Mouse (Mus musculus) MEL (cell line): Measurements from ENCODE around the gene Pknox1. TPM values are rescaled to one million over a fixed set of nuclear protein-coding genes. Genes with fewer than 3 reads are reported as not detected.

Experiments
- DNase-seq: peaks from one replicate; pipeline ENCODE4 v3.0.0; 2011; ENCODE audit warnings: low read depth, low spot score
- H3K27ac ChIP-seq: 2 replicates; pipeline ENCODE4 v1.5.1; 2012; ENCODE audit warnings: low read depth, mild to moderate bottlenecking, control low read depth, low read length, moderate library complexity; ENCODE audit not compliant: control insufficient read depth
- H3K27me3 ChIP-seq, 2 experiments: fragments of 150-350 bp in 1 of 2; sonication (generic) in 1 of 2; 2 replicates each; pipeline ENCODE4 v1.6.1; 2012; ENCODE audit warnings: low read length in 2 of 2, mild to moderate bottlenecking in 2 of 2, improper control_type of control experiment in 1 of 2, moderate library complexity in 1 of 2; ENCODE audit not compliant: insufficient read depth in 2 of 2, control insufficient read depth in 1 of 2
- H3K36me3 ChIP-seq, 2 experiments: 2 replicates each; pipeline ENCODE4 v1.6.1; 2012 to 2014; ENCODE audit warnings: low read length in 2 of 2, improper control_type of control experiment in 1 of 2, inconsistent platforms in 1 of 2, mild to moderate bottlenecking in 1 of 2; ENCODE audit not compliant: insufficient read depth in 2 of 2, control insufficient read depth in 1 of 2
- H3K4me1 ChIP-seq, 2 experiments: fragments of 150-350 bp in 1 of 2; sonication (generic) in 1 of 2; 2 replicates each; pipeline ENCODE4 v1.6.1; 2012; ENCODE audit warnings: low read length in 2 of 2, improper control_type of control experiment in 1 of 2, mild to moderate bottlenecking in 1 of 2; ENCODE audit not compliant: insufficient read depth in 2 of 2, control insufficient read depth in 1 of 2
- H3K4me3 ChIP-seq, 2 experiments: fragments of 150-350 bp in 1 of 2; sonication (generic) in 1 of 2; 2 replicates each; pipeline ENCODE4 v1.5.1; 2012; ENCODE audit warnings: low read depth in 2 of 2, low read length in 2 of 2, mild to moderate bottlenecking in 2 of 2, moderate library complexity in 2 of 2, control low read depth in 1 of 2, improper control_type of control experiment in 1 of 2; ENCODE audit not compliant: control insufficient read depth in 1 of 2, insufficient read depth in 1 of 2
- H3K79me2 ChIP-seq: 2 replicates; pipeline ENCODE4 v1.6.1; 2012; ENCODE audit warnings: mild to moderate bottlenecking, low read length, moderate library complexity; ENCODE audit not compliant: control insufficient read depth, poor library complexity, insufficient read depth
- H3K9ac ChIP-seq: 2 replicates; pipeline ENCODE4 v1.6.1; 2012; ENCODE audit warnings: low read depth, mild to moderate bottlenecking, control low read depth, low read length, moderate library complexity; ENCODE audit not compliant: control insufficient read depth, poor library complexity, severe bottlenecking
- H3K9me3 ChIP-seq: fragments of 150-350 bp; sonication (generic); replicated peaks from 2 replicates; pipeline ENCODE4 v1.6.1; 2012; ENCODE audit warnings: mild to moderate bottlenecking, low read length, improper control_type of control experiment, moderate library complexity; ENCODE audit not compliant: insufficient read depth
- BHLHE40 ChIP-seq: IDR thresholded peaks from 2 replicates; pipeline ENCODE4 v1.6.1; 2012; ENCODE audit warnings: low read depth, mild to moderate bottlenecking, inconsistent platforms, low read length, improper control_type of control experiment, borderline replicate concordance
- E2F4 ChIP-seq: IDR thresholded peaks from 2 replicates; pipeline ENCODE4 v1.6.1; 2011; ENCODE audit warnings: low read depth, low read length, improper control_type of control experiment, borderline replicate concordance
- EP300 ChIP-seq, 2 experiments: IDR thresholded peaks; 2 replicates each; pipeline ENCODE4 v1.6.1; 2011; ENCODE audit warnings: improper control_type of control experiment in 2 of 2, low read length in 2 of 2, low read depth in 1 of 2, mild to moderate bottlenecking in 1 of 2
- GABPA ChIP-seq: IDR thresholded peaks from 2 replicates; pipeline ENCODE4 v1.6.1; 2012; ENCODE audit warnings: low read depth, mild to moderate bottlenecking, inconsistent platforms, low read length, improper control_type of control experiment, moderate library complexity
- HCFC1 ChIP-seq: IDR thresholded peaks from 2 replicates; pipeline ENCODE4 v1.6.1; 2012; ENCODE audit warnings: low read depth, mild to moderate bottlenecking, inconsistent platforms, low read length, improper control_type of control experiment, moderate library complexity
- JUND ChIP-seq: IDR thresholded peaks from 2 replicates; pipeline ENCODE4 v1.6.1; 2011; ENCODE audit warnings: low read depth, mild to moderate bottlenecking, improper control_type of control experiment, low read length
- MAFK ChIP-seq: IDR thresholded peaks from 2 replicates; pipeline ENCODE4 v1.6.1; 2011; ENCODE audit warnings: low read depth, mild to moderate bottlenecking, low read length, improper control_type of control experiment, borderline replicate concordance
- MAX ChIP-seq: IDR thresholded peaks from 2 replicates; pipeline ENCODE4 v1.6.1; 2011; ENCODE audit warnings: low read length, improper control_type of control experiment
- MXI1 ChIP-seq: IDR thresholded peaks from 2 replicates; pipeline ENCODE4 v1.6.1; 2011; ENCODE audit warnings: mild to moderate bottlenecking, low read depth, low read length, improper control_type of control experiment
- POLR2A ChIP-seq, 2 experiments: IDR thresholded peaks; 2 replicates each; pipeline ENCODE4 v1.6.1; 2011 to 2012; ENCODE audit warnings: low read length in 2 of 2, mild to moderate bottlenecking in 2 of 2, control low read depth in 1 of 2, improper control_type of control experiment in 1 of 2, low read depth in 1 of 2, moderate library complexity in 1 of 2; ENCODE audit not compliant: control insufficient read depth in 1 of 2, insufficient read depth in 1 of 2, poor library complexity in 1 of 2
- POLR2AphosphoS2 ChIP-seq: IDR thresholded peaks from 2 replicates; pipeline ENCODE4 v1.6.1; 2011; ENCODE audit warnings: low read length, improper control_type of control experiment
- POLR2AphosphoS5 ChIP-seq: IDR thresholded peaks from 2 replicates; pipeline ENCODE4 v1.6.1; 2012; ENCODE audit warnings: low read depth, borderline replicate concordance, mild to moderate bottlenecking, inconsistent platforms, low read length, moderate library complexity, mixed read lengths
- RAD21 ChIP-seq: IDR thresholded peaks from 2 replicates; pipeline ENCODE4 v1.6.1; 2011; ENCODE audit warnings: mild to moderate bottlenecking, low read depth, low read length, improper control_type of control experiment
- SMC3 ChIP-seq: IDR thresholded peaks from 2 replicates; pipeline ENCODE4 v1.6.1; 2011; ENCODE audit warnings: low read depth, low read length, improper control_type of control experiment
- TAL1 ChIP-seq: IDR thresholded peaks from 2 replicates; pipeline ENCODE4 v1.6.1; 2012; ENCODE audit warnings: mild to moderate bottlenecking, inconsistent platforms, low read length, moderate library complexity, mixed read lengths
- USF2 ChIP-seq, 2 experiments: IDR thresholded peaks; 2 replicates each; pipeline ENCODE4 v1.6.1; 2011 to 2012; ENCODE audit warnings: improper control_type of control experiment in 2 of 2, low read length in 2 of 2, borderline replicate concordance in 1 of 2, inconsistent platforms in 1 of 2, low read depth in 1 of 2, mild to moderate bottlenecking in 1 of 2; ENCODE audit not compliant: insufficient read depth in 1 of 2
- ZC3H11A ChIP-seq: IDR thresholded peaks from 2 replicates; pipeline ENCODE4 v1.6.1; 2012; ENCODE audit warnings: low read depth, mild to moderate bottlenecking, inconsistent platforms, low read length, improper control_type of control experiment
- ZKSCAN1 ChIP-seq: IDR thresholded peaks from 2 replicates; pipeline ENCODE4 v1.6.1; 2012; ENCODE audit warnings: low read depth, mild to moderate bottlenecking, inconsistent platforms, low read length, improper control_type of control experiment, moderate library complexity
- ZMIZ1 ChIP-seq: IDR thresholded peaks from 2 replicates; pipeline ENCODE4 v1.6.1; 2012; ENCODE audit warnings: low read depth, mild to moderate bottlenecking, inconsistent platforms, low read length, improper control_type of control experiment, moderate library complexity
- ZNF384 ChIP-seq: IDR thresholded peaks from 2 replicates; pipeline ENCODE4 v1.6.1; 2012; ENCODE audit warnings: low read depth, mild to moderate bottlenecking, inconsistent platforms, low read length, improper control_type of control experiment
- polyA plus RNA-seq, 2 experiments: library from polyadenylated mRNA; stranded (reverse) in 1 of 2; unstranded in 1 of 2; fragments of >175 nt in 1 of 2; fragments of >200 nt in 1 of 2; gene quantifications; 2 replicates each; pipeline versions ENCODE4 v1.2.1 to v1.2.4; 2012; ENCODE audit warnings: low replicate concordance in 2 of 2, low read depth in 1 of 2; ENCODE audit not compliant: insufficient read length in 2 of 2, insufficient read depth in 1 of 2, missing spikeins in 1 of 2
- total RNA-seq: library from RNA; depleted of rRNA; stranded (reverse); fragments of 300-350 nt; gene quantifications from 2 replicates; pipeline ENCODE4 v1.2.3, GENCODE M21; 2012

Gene Pknox1
- total and polyA plus RNA-seq, 3 experiments, result 13.2 to 34.1 (median 13.6) TPM

GRCm38 (mm10) chr17:31637866-31638570, 73.5 kb downstream of the Pknox1 start:
- no peaks in the 10 kb centered on the region; a peak in 1 of 4 replicates for H3K36me3 ChIP-seq
- no peak for TF ChIP-seq GABPA
- no peak for TF ChIP-seq POLR2A (IDR thresholded peaks at IDR 0.05; ENCODE audit: control insufficient read depth in 1 of 2, insufficient read depth in 1 of 2, low read depth in 1 of 2, low read length in 2 of 2, poor library complexity in 1 of 2)
- no peak for TF ChIP-seq ZMIZ1
- TF ChIP-seq BHLHE40, result no peak
- no peak for TF ChIP-seq HCFC1
- no peak for TF ChIP-seq POLR2AphosphoS2
- no peak for TF ChIP-seq RAD21
- TF ChIP-seq MAFK, result no peak
- no peak for TF ChIP-seq ZKSCAN1
- no peak for TF ChIP-seq E2F4
- no peak for TF ChIP-seq ZC3H11A
- no peak for TF ChIP-seq SMC3
- no peak for TF ChIP-seq USF2 (IDR thresholded peaks at IDR 0.05; ENCODE audit: borderline replicate concordance in 1 of 2, insufficient read depth in 1 of 2, low read depth in 1 of 2, low read length in 2 of 2)
- no peak for TF ChIP-seq JUND
- no peak for TF ChIP-seq EP300 (IDR thresholded peaks at IDR 0.05; ENCODE audit: low read depth in 1 of 2, low read length in 2 of 2)
- no peak for TF ChIP-seq TAL1
- no peak for TF ChIP-seq MXI1
- no peak for TF ChIP-seq MAX
- H3K27me3 ChIP-seq, result no peaks in the 10 kb centered on the region

GRCm38 (mm10) chr17:31639651-31640050, 75.1 kb downstream of the Pknox1 start:
- no peaks in the 10 kb centered on the region; a peak in 1 of 4 replicates for H3K36me3 ChIP-seq
- H3K27ac ChIP-seq, result no peak overlapping the region
- TF ChIP-seq ZNF384 (peak; percentile 64), POLR2AphosphoS5 (no peak)
- H3K9me3 ChIP-seq, result no peaks in the 10 kb centered on the region
- no peaks in the 10 kb centered on the region for H3K27me3 ChIP-seq
- no peak overlapping the region for H3K9ac ChIP-seq
- no peak for DNase-seq
- H3K4me3 ChIP-seq, result no peak overlapping the region
- no peaks in the 10 kb centered on the region for H3K79me2 ChIP-seq
- H3K4me1 ChIP-seq, result peaks cover 2 to 18% of the 10 kb centered on the region in 2 experiments; a peak in 3 of 4 replicates

More at GRCm38 (mm10) chr17:31637866-31638570, 73.5 kb downstream of the Pknox1 start:
- DNase-seq, result peak; percentile 43
- Histone ChIP-seq H3K9ac (no peak overlapping the region), H3K9me3 (no peaks in the 10 kb centered on the region), H3K4me1 (peaks cover 2 to 18% of the 10 kb centered on the region in 2 experiments; a peak in 3 of 4 replicates), H3K4me3 (no peak overlapping the region), H3K79me2 (no peaks in the 10 kb centered on the region), H3K27ac (no peak overlapping the region)
